Mouse (Mus musculus) CH12.LX (cell line): ENCODE results near the gene Rrp12. TPM values are rescaled to one million over a fixed set of nuclear protein-coding genes. Genes with fewer than 3 reads are reported as not detected.
"Not testable (repeated sequence)": the region's sequence is repeated elsewhere in the genome, so short reads cannot be mapped to it uniquely, and the experiment has no call there.

Experiments used
- DNase-seq: peaks from one replicate; pipeline ENCODE4 v3.0.0-alpha.2; 2013; ENCODE audit errors: extremely low read depth
- H3K27ac ChIP-seq: 2 replicates; pipeline ENCODE4 v1.5.1; 2012; ENCODE audit warnings: low read depth, mild to moderate bottlenecking, control low read depth, moderate library complexity; ENCODE audit not compliant: insufficient read depth
- H3K27me3 ChIP-seq: replicated peaks from 2 replicates; pipeline ENCODE3; 2012; ENCODE audit warnings: inconsistent platforms
- H3K36me3 ChIP-seq, 2 experiments: replicated peaks in 1 of 2; 2 replicates each; pipeline versions ENCODE3 to v1.6.1; 2012; ENCODE audit warnings: inconsistent platforms in 1 of 2, low read length in 1 of 2, mild to moderate bottlenecking in 1 of 2, mixed read lengths in 1 of 2, moderate library complexity in 1 of 2; ENCODE audit not compliant: control insufficient read depth in 1 of 2, insufficient read depth in 1 of 2
- H3K4me1 ChIP-seq, 2 experiments: 2 replicates each; pipeline ENCODE4 v1.6.1; 2012; ENCODE audit warnings: inconsistent platforms in 1 of 2, moderate library complexity in 1 of 2; ENCODE audit not compliant: insufficient read depth in 2 of 2, control insufficient read depth in 1 of 2
- H3K4me2 ChIP-seq: 2 replicates; pipeline ENCODE4 v1.6.1; 2012; ENCODE audit warnings: low read depth, mild to moderate bottlenecking, control low read depth; ENCODE audit not compliant: poor library complexity, insufficient read depth, severe bottlenecking
- H3K4me3 ChIP-seq, 3 experiments: fragments of 150-350 bp in 1 of 3; sonication (generic) in 1 of 3; replicated peaks in 1 of 3; 2 replicates each; pipeline versions ENCODE3 to v1.5.1; 2011 to 2012; ENCODE audit warnings: low read depth in 2 of 3, low read length in 2 of 3, mild to moderate bottlenecking in 2 of 3, moderate library complexity in 2 of 3, control low read depth in 1 of 3, improper control_type of control experiment in 1 of 3, inconsistent platforms in 1 of 3, mixed read lengths in 1 of 3; ENCODE audit not compliant: poor library complexity in 1 of 3
- H3K79me2 ChIP-seq: replicated peaks from 2 replicates; pipeline ENCODE4 v1.6.1; 2012; ENCODE audit warnings: mild to moderate bottlenecking, moderate library complexity; ENCODE audit not compliant: control insufficient read depth, poor library complexity, insufficient read depth, severe bottlenecking; ENCODE audit errors: extremely low read depth
- H3K9ac ChIP-seq: 2 replicates; pipeline ENCODE4 v1.6.1; 2012; ENCODE audit warnings: low read depth, mild to moderate bottlenecking, control low read depth, moderate library complexity; ENCODE audit not compliant: insufficient read depth
- H3K9me3 ChIP-seq: replicated peaks from 2 replicates; pipeline ENCODE3; 2012; ENCODE audit warnings: low read length, inconsistent platforms, mixed read lengths
- CHD1 ChIP-seq: IDR thresholded peaks from 2 replicates; pipeline ENCODE4 v1.6.1; 2012; ENCODE audit warnings: low read depth, low read length, improper control_type of control experiment, inconsistent platforms
- CHD2 ChIP-seq: IDR thresholded peaks from 2 replicates; pipeline ENCODE4 v1.6.1; 2011; ENCODE audit warnings: low read length, improper control_type of control experiment
- CTCF ChIP-seq, 2 experiments: IDR thresholded peaks in 1 of 2; conservative IDR thresholded peaks in 1 of 2; 2 replicates each; pipeline ENCODE4 v1.5.1; 2011 to 2012; ENCODE audit warnings: low read depth in 2 of 2, low read length in 2 of 2, improper control_type of control experiment in 1 of 2, inconsistent platforms in 1 of 2, mild to moderate bottlenecking in 1 of 2, moderate library complexity in 1 of 2
- E2F4 ChIP-seq: IDR thresholded peaks from 2 replicates; pipeline ENCODE4 v1.6.1; 2011; ENCODE audit warnings: low read depth, low read length, improper control_type of control experiment; ENCODE audit not compliant: insufficient replicate concordance
- ELF1 ChIP-seq: IDR thresholded peaks from 2 replicates; pipeline ENCODE4 v1.6.1; 2014; ENCODE audit warnings: low read depth, mild to moderate bottlenecking, inconsistent platforms, low read length, improper control_type of control experiment
- EP300 ChIP-seq: IDR thresholded peaks from 2 replicates; pipeline ENCODE4 v1.6.1; 2011; ENCODE audit warnings: low read length, improper control_type of control experiment
- ETS1 ChIP-seq: conservative IDR thresholded peaks from 2 replicates; pipeline ENCODE4 v1.6.1; 2012; ENCODE audit warnings: low read depth, mild to moderate bottlenecking, inconsistent platforms, low read length, improper control_type of control experiment, moderate library complexity
- GABPA ChIP-seq: IDR thresholded peaks from 2 replicates; pipeline ENCODE4 v1.6.1; 2012; ENCODE audit warnings: low read depth, low read length, improper control_type of control experiment, inconsistent platforms; ENCODE audit not compliant: insufficient replicate concordance
- JUN ChIP-seq: IDR thresholded peaks from 2 replicates; pipeline ENCODE4 v1.6.1; 2011; ENCODE audit warnings: low read depth, mild to moderate bottlenecking, low read length, improper control_type of control experiment, moderate library complexity; ENCODE audit not compliant: insufficient read depth
- MAFK ChIP-seq: IDR thresholded peaks from 2 replicates; pipeline ENCODE4 v1.6.1; 2011; ENCODE audit warnings: low read length, improper control_type of control experiment; ENCODE audit not compliant: insufficient replicate concordance
- MAX ChIP-seq: IDR thresholded peaks from 2 replicates; pipeline ENCODE4 v1.6.1; 2011; ENCODE audit warnings: low read length, improper control_type of control experiment
- MAZ ChIP-seq: IDR thresholded peaks from 2 replicates; pipeline ENCODE4 v1.6.1; 2012; ENCODE audit warnings: low read depth, mild to moderate bottlenecking, inconsistent platforms, low read length, improper control_type of control experiment, moderate library complexity
- NRF1 ChIP-seq: IDR thresholded peaks from 2 replicates; pipeline ENCODE4 v1.6.1; 2014; ENCODE audit warnings: low read depth, mild to moderate bottlenecking, inconsistent platforms, low read length, improper control_type of control experiment, moderate library complexity
- PAX5 ChIP-seq: IDR thresholded peaks from 2 replicates; pipeline ENCODE4 v1.6.1; 2012; ENCODE audit warnings: low read length, inconsistent platforms, mixed read lengths
- POLR2A ChIP-seq: IDR thresholded peaks from 2 replicates; pipeline ENCODE4 v1.6.1; 2011; ENCODE audit warnings: low read depth, mild to moderate bottlenecking, improper control_type of control experiment, low read length
- TBP ChIP-seq: conservative IDR thresholded peaks from 2 replicates; pipeline ENCODE4 v1.6.1; 2011; ENCODE audit warnings: low read depth, low read length, improper control_type of control experiment
- USF1 ChIP-seq: IDR thresholded peaks from 2 replicates; pipeline ENCODE4 v1.6.1; 2014; ENCODE audit warnings: low read depth, mild to moderate bottlenecking, inconsistent platforms, low read length, improper control_type of control experiment
- USF2 ChIP-seq: conservative IDR thresholded peaks from 2 replicates; pipeline ENCODE4 v1.6.1; 2011; ENCODE audit warnings: low read depth, low read length, improper control_type of control experiment
- ZKSCAN1 ChIP-seq: IDR thresholded peaks from 2 replicates; pipeline ENCODE4 v1.6.1; 2012; ENCODE audit warnings: low read depth, inconsistent platforms, low read length, improper control_type of control experiment, borderline replicate concordance
- ZMIZ1 ChIP-seq: IDR thresholded peaks from 2 replicates; pipeline ENCODE4 v1.6.1; 2012; ENCODE audit warnings: low read depth, mild to moderate bottlenecking, inconsistent platforms, low read length, improper control_type of control experiment
- ZNF384 ChIP-seq: IDR thresholded peaks from 2 replicates; pipeline ENCODE4 v1.6.1; 2012; ENCODE audit warnings: low read depth, low read length, improper control_type of control experiment, inconsistent platforms
- dilution Hi-C: fragments of 300-500 bp; cut with MboI; formaldehyde crosslinking; loops from 2 replicates; pipeline ENCODE4 v1.14.3; 2020; ENCODE audit warnings: low sequenced_read_pairs; ENCODE audit not compliant: extremely low pct_unique_long_range_greater_than_20kb, extremely low pct_ligation_motif_present
- in situ Hi-C: fragments of 300-500 bp; cut with MboI; formaldehyde crosslinking; loops from 3 replicates; pipeline ENCODE4 v1.14.3; 2019; ENCODE audit warnings: low sequenced_read_pairs, low pct_ligation_motif_present, low pct_unique_long_range_greater_than_20kb, mixed read lengths
- polyA plus RNA-seq: library from polyadenylated mRNA; unstranded; fragments of >175 nt; gene quantifications from 2 replicates; pipeline ENCODE4 v1.2.1, GENCODE M21; 2012; ENCODE audit warnings: low read depth; ENCODE audit not compliant: insufficient read length
- total RNA-seq, 2 experiments: library from RNA; depleted of rRNA; stranded (reverse); fragments of 300-350 nt in 1 of 2; fragments of >200 nt in 1 of 2; gene quantifications; 2 replicates each; pipeline ENCODE4 v1.2.3; 2012 to 2014

The Rrp12 gene
- total and polyA plus RNA-seq, 3 experiments, result 20.1 to 64.3 (median 42.5) TPM

DNA sequence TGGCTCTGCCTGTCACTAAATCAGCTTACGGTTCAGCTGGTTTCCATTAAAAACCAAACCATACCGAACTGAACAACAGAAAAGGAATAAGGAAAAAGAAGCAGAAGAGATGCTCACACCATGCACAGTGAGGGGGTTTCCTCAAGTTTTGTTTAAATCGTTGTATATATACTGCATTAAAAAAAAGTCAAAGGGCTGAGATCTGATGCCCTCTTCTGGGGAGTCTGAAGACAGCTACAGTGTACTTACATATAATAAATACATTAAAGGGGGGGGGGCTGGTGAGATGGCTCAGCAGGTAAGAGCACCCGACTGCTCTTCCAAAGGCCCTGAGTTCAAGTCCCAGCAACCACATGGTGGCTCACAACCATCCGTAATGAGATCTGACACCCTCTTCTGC is 26.0 kb downstream of the Rrp12 start:
- peaks cover 83 to 93% of the 10 kb centered on the region in 2 experiments for H3K36me3 ChIP-seq
- 0 out of 4 replicates have a peak, but pooled peaks of 1 of the 2 experiments have one; percentile 1 for TF ChIP-seq CTCF (conservative IDR thresholded peaks at IDR 0.05 in 1 of 2, IDR thresholded peaks at IDR 0.05 in 1 of 2; ENCODE audit: low read depth in 2 of 2, low read length in 2 of 2)
- TF ChIP-seq, all 38 proteins: peak for 1; not testable (repeated sequence) for 37
- H3K4me3 ChIP-seq, H3K4me1 ChIP-seq, dilution Hi-C loops, H3K4me2 ChIP-seq, H3K27me3 ChIP-seq, DNase-seq, H3K9me3 ChIP-seq, in situ Hi-C loops, H3K9ac ChIP-seq, H3K79me2 ChIP-seq, H3K27ac ChIP-seq: not testable (repeated sequence)

DNA sequence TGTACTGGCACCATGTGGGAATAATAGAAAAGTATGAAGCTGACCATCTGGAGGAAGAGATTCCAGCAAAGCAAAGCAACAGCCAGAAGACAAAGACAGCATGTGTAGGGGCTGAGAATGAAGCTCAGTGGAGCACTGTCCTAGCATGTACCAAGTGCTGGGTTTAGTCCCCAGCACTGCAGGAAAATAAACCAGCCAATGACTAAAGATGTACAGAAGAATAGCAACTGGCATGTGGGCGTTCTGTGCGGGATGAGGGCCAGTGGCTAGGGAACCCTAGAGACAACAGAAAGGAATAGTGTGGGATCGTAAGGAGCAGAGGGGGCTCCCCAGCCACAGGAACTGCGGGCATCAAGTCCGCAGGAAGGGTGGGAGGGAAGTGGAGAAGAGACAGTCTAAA is 26.7 kb downstream of the Rrp12 start:
- dilution Hi-C loops, result no loop called here
- in situ Hi-C loops, result no loop called here
- peaks cover 79 to 92% of the 10 kb centered on the region in 2 experiments for H3K36me3 ChIP-seq

DNA sequence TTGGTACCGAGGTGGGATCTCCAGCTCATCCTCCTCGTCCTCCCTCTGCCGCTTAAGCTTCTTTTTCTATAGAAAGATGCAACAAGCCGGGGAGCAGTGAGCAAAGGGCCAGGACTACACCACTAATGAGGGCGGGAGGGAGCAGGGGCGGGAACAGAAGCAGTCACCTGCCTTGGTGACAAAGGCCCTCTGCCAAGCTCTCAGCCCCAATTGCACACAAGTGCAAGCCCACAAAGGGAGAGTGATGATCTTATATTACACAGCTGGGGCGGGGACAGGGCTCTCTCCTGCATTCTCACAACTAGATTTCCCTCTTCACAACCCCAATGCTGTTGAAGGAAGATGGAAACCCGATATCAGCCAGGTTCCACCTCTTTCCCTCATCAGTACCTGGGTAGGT is 29.3 kb downstream of the Rrp12 start:
- DNase-seq, result no peak
- in situ Hi-C loops (no loop called here), dilution Hi-C loops (no loop called here)
- TF ChIP-seq NRF1, result no peak
- no peak for TF ChIP-seq MAFK
- no peak for TF ChIP-seq JUN
- no peak for TF ChIP-seq ETS1
- TF ChIP-seq CHD1, result no peak
- TF ChIP-seq CTCF (conservative IDR thresholded peaks at IDR 0.05 in 1 of 2, IDR thresholded peaks at IDR 0.05 in 1 of 2; ENCODE audit: low read depth in 2 of 2, low read length in 2 of 2), result no peak
- no peak for TF ChIP-seq ZKSCAN1
- TF ChIP-seq POLR2A, result no peak
- TF ChIP-seq ZMIZ1, result no peak
- TF ChIP-seq CHD2, result no peak
- TF ChIP-seq TBP, result no peak
- TF ChIP-seq EP300, result no peak
- TF ChIP-seq USF2, result no peak
- TF ChIP-seq PAX5, result no peak
- no peak overlapping the region for H3K4me2 ChIP-seq
- no peak overlapping the region for H3K4me3 ChIP-seq
- H3K27ac ChIP-seq, result no peak overlapping the region
- no peak overlapping the region for H3K9ac ChIP-seq
- peaks cover 82 to 94% of the 10 kb centered on the region in 2 experiments for H3K36me3 ChIP-seq
- H3K27me3 ChIP-seq, result no peaks in the 10 kb centered on the region
- H3K4me1 ChIP-seq, result no peaks in the 10 kb centered on the region
- no peaks in the 10 kb centered on the region for H3K9me3 ChIP-seq
- no peaks in the 10 kb centered on the region for H3K79me2 ChIP-seq

More for the DNA sequence above, 26.7 kb downstream of the Rrp12 start:
- no peak for TF ChIP-seq GABPA
- no peak for TF ChIP-seq PAX5
- TF ChIP-seq ZNF384, result no peak
- no peak for TF ChIP-seq NRF1
- no peak for TF ChIP-seq MAZ
- no peak for TF ChIP-seq E2F4
- no peak for TF ChIP-seq MAX
- TF ChIP-seq CHD2, result no peak
- no peak for TF ChIP-seq JUN
- TF ChIP-seq ELF1, result no peak
- no peak for TF ChIP-seq USF1
- TF ChIP-seq, all 38 proteins: peak for 0
- Histone ChIP-seq H3K4me3 (no peak overlapping the region), H3K4me2 (no peak overlapping the region), H3K9me3 (no peaks in the 10 kb centered on the region), H3K27me3 (no peaks in the 10 kb centered on the region), H3K4me1 (no peaks in the 10 kb centered on the region), H3K9ac (no peak overlapping the region), H3K27ac (no peak overlapping the region), H3K79me2 (no peaks in the 10 kb centered on the region)
- no peak for DNase-seq
